Mouse (Mus musculus) ES-E14 (cell line): ENCODE measurements at regions not wholly inside any gene's neighbourhood (a gene's known extent, or its start where the extent isn't known, plus 50 kb on each side); places are given as distances from the start of the nearest gene placed in this dataset.

ENCODE experiments used
- DNase-seq: peaks from one replicate; pipeline ENCODE4 v3.0.0-alpha.2; 2013; ENCODE audit warnings: low read depth, low spot score
- H3K27ac ChIP-seq: 2 replicates; pipeline ENCODE4 v1.5.1; 2012; ENCODE audit warnings: low read depth, mild to moderate bottlenecking, low read length, moderate library complexity, mixed read lengths; ENCODE audit not compliant: poor library complexity, insufficient read depth, severe bottlenecking
- H3K36me3 ChIP-seq: 2 replicates; pipeline ENCODE4 v1.6.1; 2012; ENCODE audit warnings: mild to moderate bottlenecking, low read length, moderate library complexity, mixed read lengths; ENCODE audit not compliant: control insufficient read depth, poor library complexity, insufficient read depth, severe bottlenecking
- H3K4me1 ChIP-seq, 2 experiments: fragments of 150-350 bp in 1 of 2; sonication (generic) in 1 of 2; 2 replicates each; pipeline ENCODE4 v1.6.1; 2012; ENCODE audit warnings: low read length in 2 of 2, mild to moderate bottlenecking in 1 of 2, mixed read lengths in 1 of 2; ENCODE audit not compliant: control insufficient read depth in 2 of 2, insufficient read depth in 2 of 2, poor library complexity in 1 of 2
- H3K4me3 ChIP-seq, 2 experiments: fragments of 150-350 bp in 1 of 2; sonication (generic) in 1 of 2; 2 replicates each; pipeline ENCODE4 v1.5.1; 2012; ENCODE audit warnings: low read length in 2 of 2, low read depth in 1 of 2, mild to moderate bottlenecking in 1 of 2, mixed read lengths in 1 of 2; ENCODE audit not compliant: insufficient read depth in 1 of 2, poor library complexity in 1 of 2, severe bottlenecking in 1 of 2
- H3K9ac ChIP-seq: 2 replicates; pipeline ENCODE4 v1.6.1; 2012; ENCODE audit warnings: low read depth, mild to moderate bottlenecking, low read length, mixed read lengths; ENCODE audit not compliant: poor library complexity, insufficient read depth, severe bottlenecking
- H3K9me3 ChIP-seq: fragments of 150-350 bp; sonication (generic); 2 replicates; pipeline ENCODE4 v1.6.1; 2012; ENCODE audit warnings: low read depth, mild to moderate bottlenecking, low read length; ENCODE audit not compliant: control insufficient read depth, insufficient read depth
- CHD2 ChIP-seq: IDR thresholded peaks from 2 replicates; pipeline ENCODE4 v1.6.1; 2014; ENCODE audit warnings: mild to moderate bottlenecking, low read depth, low read length, inconsistent platforms
- HCFC1 ChIP-seq: IDR thresholded peaks from 2 replicates; pipeline ENCODE4 v1.6.1; 2012; ENCODE audit warnings: low read length, inconsistent platforms, borderline replicate concordance; ENCODE audit not compliant: insufficient read depth
- MAFK ChIP-seq: IDR thresholded peaks from 2 replicates; pipeline ENCODE4 v1.6.1; 2014; ENCODE audit warnings: mild to moderate bottlenecking, low read depth, low read length, inconsistent platforms; ENCODE audit not compliant: insufficient read depth
- ZC3H11A ChIP-seq: IDR thresholded peaks from 2 replicates; pipeline ENCODE4 v1.6.1; 2012; ENCODE audit warnings: low read depth, mild to moderate bottlenecking, inconsistent platforms, low read length, borderline replicate concordance
- ZNF384 ChIP-seq: IDR thresholded peaks from 2 replicates; pipeline ENCODE4 v1.6.1; 2012; ENCODE audit warnings: low read depth, low read length, inconsistent platforms
- in situ Hi-C, 2 experiments: fragments of 600-800 bp; cut with MboI; formaldehyde crosslinking; loops; one replicate each; pipeline ENCODE4 v1.15.1; 2025; ENCODE audit warnings: low sequenced_read_pairs in 2 of 2, inconsistent platforms in 1 of 2; ENCODE audit not compliant: unreplicated experiment in 2 of 2

GRCm38 (mm10) chr13:85926825-85927737 lies 119.6 kb downstream of the Cox7c start:
- H3K4me1 ChIP-seq = no peaks in the 10 kb centered on the region
- no peak overlapping the region for H3K27ac ChIP-seq
- no peak overlapping the region for H3K9ac ChIP-seq
- DNase-seq = no peak
- H3K36me3 ChIP-seq = no peaks in the 10 kb centered on the region
- H3K4me3 ChIP-seq = no peak overlapping the region
- no peaks in the 10 kb centered on the region for H3K9me3 ChIP-seq
- in situ Hi-C loops = no loop called here
- TF ChIP-seq MAFK = peak; percentile 83
- TF ChIP-seq ZNF384 = no peak

GRCm38 (mm10) chr13:85926323-85926722 lies 120.4 kb downstream of the Cox7c start:
- Histone ChIP-seq H3K4me3 (no peak overlapping the region), H3K27ac (no peak overlapping the region), H3K9me3 (no peaks in the 10 kb centered on the region), H3K36me3 (no peaks in the 10 kb centered on the region), H3K4me1 (no peaks in the 10 kb centered on the region), H3K9ac (no peak overlapping the region)
- DNase-seq = no peak
- TF ChIP-seq HCFC1 = no peak
- no peak for TF ChIP-seq MAFK
- no peak for TF ChIP-seq CHD2
- TF ChIP-seq ZC3H11A = no peak
- TF ChIP-seq ZNF384 = no peak
- in situ Hi-C loops = no loop called here

- H3K36me3 ChIP-seq = no peaks in the 10 kb centered on the region
- no peak overlapping the region for H3K4me3 ChIP-seq
- H3K9me3 ChIP-seq = no peaks in the 10 kb centered on the region
- no peak overlapping the region for H3K27ac ChIP-seq
- peaks cover 0 to 2% of the 10 kb centered on the region in 2 experiments; a peak in 2 of 4 replicates for H3K4me1 ChIP-seq
- TF ChIP-seq ZNF384 (no peak), ZC3H11A (no peak), MAFK (no peak), CHD2 (no peak), HCFC1 (no peak)
- peak; percentile 43 for DNase-seq
- H3K9ac ChIP-seq = no peak overlapping the region
- in situ Hi-C loops = no loop called here
Measured at GRCm38 (mm10) chr13:85922696-85923095, 124.0 kb downstream of the Cox7c start.

- DNase-seq = no peak
- in situ Hi-C loops = no loop called here
- no peaks in the 10 kb centered on the region for H3K36me3 ChIP-seq
Measured at GRCm38 (mm10) chr13:85901796-85902195, 144.9 kb downstream of the Cox7c start.

More at GRCm38 (mm10) chr13:85901796-85902195, 144.9 kb downstream of the Cox7c start:
- TF ChIP-seq ZC3H11A = no peak
- no peak for TF ChIP-seq HCFC1
- no peak for TF ChIP-seq MAFK
- TF ChIP-seq CHD2 = no peak
- TF ChIP-seq ZNF384 = no peak
- H3K9me3 ChIP-seq = no peaks in the 10 kb centered on the region
- no peak overlapping the region for H3K27ac ChIP-seq
- H3K4me1 ChIP-seq = no peaks in the 10 kb centered on the region
- H3K9ac ChIP-seq = no peak overlapping the region
- H3K4me3 ChIP-seq = no peak overlapping the region
